Mouse (Mus musculus) monocyte, adult 5-6 weeks (primary cell): ENCODE measurements at regions not wholly inside any gene's neighbourhood (a gene's known extent, or its start where the extent isn't known, plus 50 kb on each side); places are given as distances from the start of the nearest gene placed in this dataset.
"Not testable (repeated sequence)": the region's sequence is repeated elsewhere in the genome, so short reads cannot be mapped to it uniquely, and the experiment has no call there.

Experiments
- ATAC-seq: fragments of 153-309, 156-312 bp; replicated peaks from 2 replicates; pipeline ENCODE4 v1.8.0; 2017; ENCODE audit warnings: mild to moderate bottlenecking; ENCODE audit not compliant: low TSS enrichment, insufficient number of reproducible peaks, severe bottlenecking, poor library complexity, low FRiP score

DNA sequence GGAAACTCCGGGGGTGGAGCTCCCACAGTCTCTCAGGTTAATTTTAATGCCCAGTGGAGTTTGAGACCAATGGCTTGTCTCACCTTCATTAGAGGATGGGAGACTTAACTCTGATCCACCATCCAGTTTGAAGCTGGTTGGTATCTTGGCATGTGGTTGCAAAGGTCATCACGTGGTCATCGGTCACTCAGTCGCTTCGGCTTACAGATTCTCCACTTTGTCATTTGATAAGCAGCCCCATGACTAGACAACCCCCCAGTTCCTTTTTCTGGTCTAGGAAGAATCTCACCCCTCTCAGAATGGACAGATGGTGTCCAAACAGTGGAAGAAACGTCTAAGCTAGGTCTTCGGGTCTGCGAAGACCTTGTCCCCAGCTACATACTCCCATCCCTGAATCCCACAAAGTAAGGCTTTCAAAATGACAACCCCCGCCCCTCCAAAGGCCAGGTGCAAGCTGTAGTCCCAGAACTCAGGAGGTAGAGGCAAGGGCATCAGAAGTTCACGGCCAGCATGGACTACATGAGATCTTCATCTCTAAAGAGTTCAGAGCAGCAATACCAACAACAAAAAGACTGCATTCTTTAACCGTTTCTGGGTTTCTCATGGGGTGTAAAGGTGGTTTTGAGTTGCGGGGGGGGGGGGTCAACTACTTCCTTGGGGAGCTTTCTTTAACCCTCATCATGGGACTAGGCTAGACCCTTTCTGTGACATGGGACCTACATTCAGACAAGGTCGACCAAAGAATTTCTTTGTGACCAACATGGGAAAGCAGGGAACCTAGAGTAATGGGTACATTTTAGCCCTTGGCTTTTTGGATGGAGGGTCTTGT lies 60.6 kb upstream of the Cpm start:
- no peak for ATAC-seq

DNA sequence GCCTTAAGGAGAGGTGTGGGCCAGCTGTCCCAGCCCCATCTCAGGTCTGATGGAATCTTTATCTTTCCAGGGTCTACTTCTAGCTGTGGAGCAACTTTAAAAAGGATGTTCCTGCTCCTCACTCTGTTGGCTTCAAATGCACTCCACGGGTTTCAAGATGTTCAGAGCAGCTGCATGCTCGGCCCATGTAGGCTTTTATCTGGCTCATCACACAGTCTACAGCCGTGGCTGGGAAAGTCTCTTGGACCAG lies 61.2 kb upstream of the Cpm start:
- no peak for ATAC-seq

GRCm38 (mm10) chr10:117567379-117568137 lies 61.7 kb upstream of the Cpm start:
- ATAC-seq: no peak

GRCm38 (mm10) chr10:117566648-117567378 lies 62.5 kb upstream of the Cpm start:
- ATAC-seq: no peak

GRCm38 (mm10) chr10:117566204-117566603 lies 63.1 kb upstream of the Cpm start:
- no peak for ATAC-seq

- ATAC-seq: no peak
These were observed 63.7 kb upstream of the Cpm start for GRCm38 (mm10) chr10:117565529-117566086.

DNA sequence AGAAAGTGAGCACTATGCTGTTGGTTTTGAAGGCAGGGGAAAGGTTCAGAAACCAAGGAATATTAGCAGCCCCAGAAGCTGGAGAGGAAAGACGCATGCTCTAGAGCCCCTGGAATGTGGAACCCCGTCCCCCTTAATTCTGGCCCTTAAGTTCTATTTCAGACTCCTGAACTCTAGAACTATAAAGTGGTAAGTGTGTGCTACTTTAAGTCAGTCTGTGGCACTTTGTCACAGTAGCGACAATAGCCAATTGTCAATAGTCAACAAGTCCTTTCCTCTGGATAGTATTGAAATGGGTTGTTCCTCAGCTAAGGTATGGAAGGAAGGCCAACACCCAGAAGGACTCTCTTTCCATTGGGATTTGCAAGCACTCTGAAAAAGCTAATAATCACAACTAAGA lies 64.2 kb upstream of the Cpm start:
- no peak for ATAC-seq

- ATAC-seq: no peak
These were observed 64.9 kb upstream of the Cpm start for GRCm38 (mm10) chr10:117564118-117565040.

GRCm38 (mm10) chr10:117563429-117564117 lies 65.7 kb upstream of the Cpm start:
- ATAC-seq: no peak

DNA sequence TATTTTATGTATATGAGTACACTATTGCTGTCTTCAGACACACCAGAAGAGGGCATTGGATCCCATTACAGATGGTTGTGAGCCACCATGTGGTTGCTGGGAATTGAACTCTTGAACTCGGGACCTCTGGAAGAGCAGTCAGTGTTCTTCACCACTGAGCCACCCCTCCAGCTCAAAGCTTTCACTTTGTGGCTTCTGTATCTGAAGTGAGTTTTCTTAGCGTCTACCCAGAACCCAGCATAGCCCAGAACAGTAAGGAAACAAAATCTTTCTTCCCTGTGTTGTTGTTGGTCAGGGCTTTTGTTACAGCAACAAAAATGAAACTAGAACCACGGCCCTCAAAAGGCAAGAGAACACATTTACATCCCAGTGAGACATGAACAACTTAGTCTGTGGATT lies 66.5 kb upstream of the Cpm start:
- ATAC-seq: not testable (repeated sequence)

- ATAC-seq: no peak
These were observed 67.1 kb upstream of the Cpm start for GRCm38 (mm10) chr10:117561909-117562849.

- ATAC-seq: no peak
These were observed 68.0 kb upstream of the Cpm start for GRCm38 (mm10) chr10:117561279-117561820.

DNA sequence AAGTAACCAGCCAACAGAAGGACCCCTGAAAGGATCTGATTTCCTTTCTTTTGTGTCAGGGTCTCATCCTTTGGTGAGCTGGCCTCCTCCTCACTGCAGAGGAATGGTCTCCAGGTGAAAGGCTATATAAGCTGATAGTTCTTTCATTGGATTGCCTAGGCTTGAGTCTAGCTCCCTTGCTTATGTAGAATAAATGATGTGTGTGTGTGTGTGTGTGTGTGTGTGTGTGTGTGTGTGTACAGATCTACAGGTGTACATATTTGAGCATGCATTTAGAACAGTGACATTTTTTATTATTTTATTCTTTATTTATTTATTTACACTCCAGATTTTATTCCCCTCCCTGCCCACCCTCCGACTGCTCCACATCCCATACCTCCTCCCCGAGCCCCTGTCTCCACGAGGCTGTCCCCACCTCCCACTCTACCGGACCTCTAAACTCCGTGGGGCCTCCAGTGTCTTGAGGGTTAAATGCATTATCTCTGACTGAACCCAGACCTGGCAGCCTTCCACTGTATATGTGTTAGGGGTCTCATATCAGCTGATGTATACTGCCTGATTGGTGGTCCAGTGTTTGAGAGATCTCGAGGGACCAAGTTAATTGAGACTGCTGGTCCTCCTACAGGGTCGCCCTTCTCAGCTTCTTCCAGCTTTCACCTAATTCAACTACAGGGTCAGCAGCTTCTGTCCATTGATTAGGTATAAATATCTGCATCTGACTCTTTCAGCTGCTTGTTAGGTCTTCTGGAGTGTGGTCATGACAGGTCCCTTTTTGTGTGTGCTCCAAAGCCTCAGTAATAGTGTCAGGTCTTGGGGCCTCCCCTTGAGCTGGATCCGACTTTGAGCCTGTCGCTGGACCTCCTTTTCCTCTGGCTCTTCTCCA lies 68.7 kb upstream of the Cpm start:
- no peak for ATAC-seq

DNA sequence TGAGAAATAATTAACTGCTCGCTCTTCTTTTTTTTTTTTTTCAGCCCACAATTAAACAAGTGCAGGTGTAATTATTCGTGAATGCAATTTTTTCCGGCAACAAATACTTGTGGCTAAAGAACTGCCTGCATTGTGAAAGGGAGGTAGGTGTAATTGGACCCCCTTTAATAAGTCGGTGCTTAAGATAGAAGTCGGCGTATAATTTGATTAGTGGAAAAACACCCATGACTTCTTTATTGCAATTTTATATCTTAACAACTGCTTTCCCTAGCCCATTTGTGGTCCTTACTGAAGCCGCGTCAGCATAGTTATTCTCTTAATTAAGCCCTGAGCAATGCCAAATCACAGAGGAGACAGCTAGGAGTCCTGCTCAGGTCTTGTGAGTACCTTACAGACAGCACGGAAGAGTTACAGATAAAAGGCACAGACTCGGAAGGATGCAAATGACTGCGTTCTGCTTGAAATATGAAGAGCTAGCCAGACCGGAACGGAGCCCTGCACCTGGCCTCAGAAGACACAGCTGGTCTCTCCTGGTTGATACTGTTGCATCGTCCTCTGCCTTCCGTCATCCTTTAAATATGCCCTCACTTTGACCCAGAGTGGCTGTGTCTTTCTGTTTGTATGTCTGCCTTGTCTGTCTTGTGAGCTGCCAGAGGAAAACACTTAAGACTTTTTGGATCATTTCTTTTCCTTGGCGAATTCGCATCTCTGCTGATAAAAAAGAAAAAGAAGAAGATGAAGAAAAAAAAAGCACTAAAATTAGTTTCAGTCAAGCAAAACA lies 69.5 kb upstream of the Cpm start:
- ATAC-seq: peak; percentile 63; the same call in 1 of the 2 replicates
